Mouse (Mus musculus): ENCODE results near the gene Eef1g.

DNA sequence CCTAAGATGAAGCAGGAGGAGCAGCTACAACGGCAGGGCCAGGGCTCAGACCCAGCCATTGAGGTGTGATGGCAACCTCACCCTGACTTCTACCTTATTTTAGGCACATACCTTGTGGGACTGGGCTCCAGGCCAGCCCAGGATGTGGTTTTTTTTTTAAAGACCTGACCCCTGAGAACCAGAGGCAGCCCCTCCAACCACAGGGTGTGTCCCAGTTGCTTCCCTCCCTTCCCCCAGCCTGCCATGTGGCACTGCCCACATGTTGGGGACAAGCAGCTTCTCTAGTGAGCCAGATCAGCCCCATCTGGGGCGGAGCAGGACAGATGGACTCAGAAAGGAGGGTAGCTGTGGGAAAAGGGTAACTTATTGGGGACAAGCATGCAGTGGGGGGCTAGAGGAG lies 40.1 kb upstream of the Eef1g start:
- TF ChIP-seq POLR2A (IDR thresholded peaks at IDR 0.05; ENCODE audit: insufficient read length, low read depth) = no peak
- TF ChIP-seq USF1 (IDR thresholded peaks at IDR 0.05; ENCODE audit: low read depth) = no peak
- no peak for TF ChIP-seq MAX (IDR thresholded peaks at IDR 0.05; ENCODE audit: low read depth)
- TF ChIP-seq MYOD1 (IDR thresholded peaks at IDR 0.05; ENCODE audit: control insufficient read depth in 1 of 3, insufficient read length in 2 of 3, low read depth in 2 of 3) = peak in 1 of 3 experiments; percentile 70
- TF ChIP-seq TCF12 (IDR thresholded peaks at IDR 0.05; ENCODE audit: insufficient read depth, poor library complexity, severe bottlenecking) = no peak
- TF ChIP-seq E2F4 (IDR thresholded peaks at IDR 0.05; ENCODE audit: insufficient read depth) = no peak
- no peak for TF ChIP-seq SRF (IDR thresholded peaks at IDR 0.05; ENCODE audit: control insufficient read depth, insufficient read length, low read depth)
- TF ChIP-seq REST (IDR thresholded peaks at IDR 0.05; ENCODE audit: insufficient read depth, insufficient read length) = no peak
- TF ChIP-seq CEBPB (IDR thresholded peaks at IDR 0.05; ENCODE audit: insufficient read depth, poor library complexity, severe bottlenecking) = no peak

Measured in myocyte (in vitro differentiated cells).